Mouse (Mus musculus): ENCODE data around the gene Cntfr. TPM values are rescaled to one million over a fixed set of nuclear protein-coding genes. Genes with fewer than 3 reads are reported as not detected.

The Cntfr gene
- total and polyA plus RNA-seq, 2 experiments from 2014 or later = 0.38 TPM; not detected in 1

- 0 out of 2 replicates have a peak, but pooled peaks cover 3% of the 10 kb centered on the region for H3K27me3 ChIP-seq (ENCODE audit: control insufficient read depth, insufficient read depth, low read length)
- H3K36me3 ChIP-seq (replicated peaks; ENCODE audit: control insufficient read depth, insufficient read depth, low read length) = no peaks in the 10 kb centered on the region
- H3K4me3 ChIP-seq (ENCODE audit: low read depth, low read length) = no peak overlapping the region
- no peak overlapping the region for H3K27ac ChIP-seq (ENCODE audit: low read depth)
- no peak for ATAC-seq (ENCODE audit: insufficient read depth, low read depth)
- H3K4me1 ChIP-seq (ENCODE audit: control insufficient read depth, insufficient read depth) = peaks cover 25% of the 10 kb centered on the region
- H3K9ac ChIP-seq (replicated peaks; ENCODE audit: low read depth, low read length) = no peak overlapping the region
- H3K4me2 ChIP-seq (ENCODE audit: low read depth, low read length) = no peak overlapping the region
- 65% methylated on average over 6 of the region's 6 CpGs for WGBS
- TF ChIP-seq CTCF (IDR thresholded peaks at IDR 0.05; ENCODE audit: low read depth) (no peak), EP300 (IDR thresholded peaks at IDR 0.05; ENCODE audit: low read depth) (no peak)
- DNase-seq (ENCODE audit: low spot score) = no peak
- no peaks in the 10 kb centered on the region for H3K9me3 ChIP-seq (replicated peaks; ENCODE audit: control insufficient read depth, low read length)
Measured at GRCm38 (mm10) chr4:41630196-41630595, 66.7 kb downstream of the Cntfr start.

GRCm38 (mm10) chr4:41628202-41628927 is 68.5 kb downstream of the Cntfr start:
- no peaks in the 10 kb centered on the region for H3K9me3 ChIP-seq (replicated peaks; ENCODE audit: control insufficient read depth, low read length)
- TF ChIP-seq CTCF (IDR thresholded peaks at IDR 0.05; ENCODE audit: low read depth) (no peak), EP300 (IDR thresholded peaks at IDR 0.05; ENCODE audit: low read depth) (0 out of 2 replicates have a peak, but pooled peaks have one; percentile 17)
- H3K27me3 ChIP-seq (ENCODE audit: control insufficient read depth, insufficient read depth, low read length) = no peaks in the 10 kb centered on the region
- no peaks in the 10 kb centered on the region for H3K36me3 ChIP-seq (replicated peaks; ENCODE audit: control insufficient read depth, insufficient read depth, low read length)
- no peak overlapping the region for H3K4me3 ChIP-seq (ENCODE audit: low read depth, low read length)
- DNase-seq (ENCODE audit: low spot score) (no peak), ATAC-seq (ENCODE audit: insufficient read depth, low read depth) (peak; percentile 25; the same call in 1 of the 2 replicates)
- H3K4me2 ChIP-seq (ENCODE audit: low read depth, low read length) = no peak overlapping the region
- peaks cover 25% of the 10 kb centered on the region for H3K4me1 ChIP-seq (ENCODE audit: control insufficient read depth, insufficient read depth)
- H3K9ac ChIP-seq (replicated peaks; ENCODE audit: low read depth, low read length) = no peak overlapping the region
- no peak overlapping the region for H3K27ac ChIP-seq (ENCODE audit: low read depth)
- 22% methylated on average over 8 of the region's 8 CpGs for WGBS

- DNase-seq (ENCODE audit: low spot score) = no peak
- ATAC-seq (ENCODE audit: insufficient read depth, low read depth) = no peak
Measured at GRCm38 (mm10) chr4:41622071-41622470, 74.8 kb downstream of the Cntfr start.

GRCm38 (mm10) chr4:41618916-41619746 is 77.8 kb downstream of the Cntfr start:
- no peak for TF ChIP-seq EP300 (IDR thresholded peaks at IDR 0.05; ENCODE audit: low read depth)
- TF ChIP-seq CTCF (IDR thresholded peaks at IDR 0.05; ENCODE audit: low read depth) = no peak
- Histone ChIP-seq H3K4me2 (ENCODE audit: low read depth, low read length) (no peak overlapping the region), H3K9ac (replicated peaks; ENCODE audit: low read depth, low read length) (no peak overlapping the region), H3K27ac (ENCODE audit: low read depth) (no peak overlapping the region), H3K4me1 (ENCODE audit: control insufficient read depth, insufficient read depth) (no peaks in the 10 kb centered on the region), H3K9me3 (replicated peaks; ENCODE audit: control insufficient read depth, low read length) (no peaks in the 10 kb centered on the region), H3K27me3 (ENCODE audit: control insufficient read depth, insufficient read depth, low read length) (0 out of 2 replicates have a peak, but pooled peaks cover 4% of the 10 kb centered on the region), H3K4me3 (ENCODE audit: low read depth, low read length) (no peak overlapping the region), H3K36me3 (replicated peaks; ENCODE audit: control insufficient read depth, insufficient read depth, low read length) (no peaks in the 10 kb centered on the region)
- WGBS = 48% methylated on average over 12 of the region's 12 CpGs
- no peak for DNase-seq (ENCODE audit: low spot score)
- ATAC-seq (ENCODE audit: insufficient read depth, low read depth) = no peak

More at GRCm38 (mm10) chr4:41622071-41622470, 74.8 kb downstream of the Cntfr start:
- no peaks in the 10 kb centered on the region for H3K4me1 ChIP-seq (ENCODE audit: control insufficient read depth, insufficient read depth)
- H3K4me2 ChIP-seq (ENCODE audit: low read depth, low read length) = no peak overlapping the region
- H3K27me3 ChIP-seq (ENCODE audit: control insufficient read depth, insufficient read depth, low read length) = 0 out of 2 replicates have a peak, but pooled peaks cover 4% of the 10 kb centered on the region
- WGBS = 74% methylated on average over 14 of the region's 14 CpGs
- H3K27ac ChIP-seq (ENCODE audit: low read depth) = no peak overlapping the region
- H3K9ac ChIP-seq (replicated peaks; ENCODE audit: low read depth, low read length) = no peak overlapping the region
- no peak for TF ChIP-seq EP300 (IDR thresholded peaks at IDR 0.05; ENCODE audit: low read depth)
- no peak for TF ChIP-seq CTCF (IDR thresholded peaks at IDR 0.05; ENCODE audit: low read depth)
- H3K9me3 ChIP-seq (replicated peaks; ENCODE audit: control insufficient read depth, low read length) = no peaks in the 10 kb centered on the region
- H3K36me3 ChIP-seq (replicated peaks; ENCODE audit: control insufficient read depth, insufficient read depth, low read length) = no peaks in the 10 kb centered on the region
- no peak overlapping the region for H3K4me3 ChIP-seq (ENCODE audit: low read depth, low read length)

- 49% methylated on average over 9 of the region's 9 CpGs for WGBS
- no peaks in the 10 kb centered on the region for H3K4me1 ChIP-seq (ENCODE audit: control insufficient read depth, insufficient read depth)
- H3K36me3 ChIP-seq (replicated peaks; ENCODE audit: control insufficient read depth, insufficient read depth, low read length) = no peaks in the 10 kb centered on the region
- no peak for TF ChIP-seq EP300 (IDR thresholded peaks at IDR 0.05; ENCODE audit: low read depth)
- TF ChIP-seq CTCF (IDR thresholded peaks at IDR 0.05; ENCODE audit: low read depth) = peak; percentile 22; the same call in 1 of the 2 replicates
- DNase-seq (ENCODE audit: low spot score) (no peak), ATAC-seq (ENCODE audit: insufficient read depth, low read depth) (no peak)
- H3K4me2 ChIP-seq (ENCODE audit: low read depth, low read length) = no peak overlapping the region
- no peak overlapping the region for H3K4me3 ChIP-seq (ENCODE audit: low read depth, low read length)
- H3K27ac ChIP-seq (ENCODE audit: low read depth) = no peak overlapping the region
- H3K9ac ChIP-seq (replicated peaks; ENCODE audit: low read depth, low read length) = no peak overlapping the region
- H3K9me3 ChIP-seq (replicated peaks; ENCODE audit: control insufficient read depth, low read length) = no peaks in the 10 kb centered on the region
- H3K27me3 ChIP-seq (ENCODE audit: control insufficient read depth, insufficient read depth, low read length) = peaks cover 10% of the 10 kb centered on the region; the same call in 1 of the 2 replicates
Measured at GRCm38 (mm10) chr4:41615661-41616599, 81.0 kb downstream of the Cntfr start.
